Mouse (Mus musculus): ENCODE results near the gene Dynlt1c.
"Not testable (repeated sequence)": the region's sequence is repeated elsewhere in the genome, so short reads cannot be mapped to it uniquely, and the experiment has no call there.

- TF ChIP-seq CTCF (IDR thresholded peaks at IDR 0.05; ENCODE audit: low read depth); EP300 (optimal IDR thresholded peaks at IDR 0.05): not testable (repeated sequence)
Measured at GRCm38 (mm10) chr17:6564866-6565265, 36.6 kb upstream of the Dynlt1c start.

All from stomach, postnatal 0 days (tissue).